Mouse (Mus musculus) heart, embryonic 15.5 days (tissue): ENCODE data around the gene Ankrd23. TPM values are rescaled to one million over a fixed set of nuclear protein-coding genes. Genes with fewer than 3 reads are reported as not detected.

Experiments used
- ATAC-seq: fragments of 200-750 bp; cut with Nextera tagmentation; replicated peaks from 2 replicates; pipeline ENCODE4 v1.8.0; 2017; ENCODE audit warnings: low read depth, moderate TSS enrichment; ENCODE audit not compliant: insufficient number of reproducible peaks, insufficient read depth, low FRiP score
- H3K27ac ChIP-seq: fragments of 300-500 bp; sonication (generic); 2 replicates; pipeline ENCODE4 v1.5.1; 2015; ENCODE audit warnings: mild to moderate bottlenecking, inconsistent platforms
- H3K27me3 ChIP-seq: fragments of 300-500 bp; sonication (generic); 2 replicates; pipeline ENCODE4 v1.6.1; 2015; ENCODE audit warnings: inconsistent platforms
- H3K36me3 ChIP-seq: fragments of 300-500 bp; sonication (generic); 2 replicates; pipeline ENCODE4 v1.6.1; 2015; ENCODE audit warnings: mild to moderate bottlenecking, inconsistent platforms
- H3K4me1 ChIP-seq: fragments of 300-500 bp; sonication (generic); replicated peaks from 2 replicates; pipeline ENCODE4 v1.6.1; 2015; ENCODE audit warnings: inconsistent platforms
- H3K4me2 ChIP-seq: fragments of 300-500 bp; sonication (generic); 2 replicates; pipeline ENCODE4 v1.6.1; 2015; ENCODE audit warnings: inconsistent platforms, mild to moderate bottlenecking, moderate library complexity
- H3K4me3 ChIP-seq: fragments of 300-500 bp; sonication (generic); 2 replicates; pipeline ENCODE4 v1.5.1; 2015; ENCODE audit warnings: mild to moderate bottlenecking, inconsistent platforms
- H3K9ac ChIP-seq: fragments of 300-500 bp; sonication (generic); 2 replicates; pipeline ENCODE4 v1.6.1; 2015; ENCODE audit warnings: mild to moderate bottlenecking, inconsistent platforms
- H3K9me3 ChIP-seq: fragments of 300-500 bp; sonication (generic); replicated peaks from 2 replicates; pipeline ENCODE4 v1.6.1; 2016; ENCODE audit warnings: inconsistent platforms
- WGBS: fragments of 180-500 bp; shearing (Covaris S2); methylation state at CpG from one replicate; pipeline ENCODE4 v1.1.7; 2015; ENCODE audit warnings: mixed read lengths; 5-methylcytosine and 5-hydroxymethylcytosine counted together
- polyA plus RNA-seq: library from polyadenylated mRNA; unstranded; fragments of >200 nt; fragmentation: Nextera tagmentation; extraction: Ambion mirVana; gene quantifications from 2 replicates; pipeline ENCODE4 v1.2.1, GENCODE M21; 2015

Ankrd23 gene
- polyA plus RNA-seq, 1 experiment from 2014 or later, result 26.7 TPM

GRCm38 (mm10) chr1:36573524-36573923 lies 36.8 kb upstream of the Ankrd23 start:
- H3K27ac ChIP-seq, result peak overlapping the region; percentile 3; the same call in 1 of the 2 replicates
- H3K9ac ChIP-seq, result no peak overlapping the region
- no peak overlapping the region for H3K4me2 ChIP-seq
- no peaks in the 10 kb centered on the region for H3K36me3 ChIP-seq
- no peak for ATAC-seq
- 77% methylated on average over 8 of the region's 8 CpGs for WGBS
- no peaks in the 10 kb centered on the region for H3K9me3 ChIP-seq
- H3K27me3 ChIP-seq, result no peaks in the 10 kb centered on the region
- peaks cover 37% of the 10 kb centered on the region for H3K4me1 ChIP-seq
- no peak overlapping the region for H3K4me3 ChIP-seq

GRCm38 (mm10) chr1:36572709-36573108 lies 36.0 kb upstream of the Ankrd23 start:
- ATAC-seq, result no peak
- H3K4me1 ChIP-seq, result peaks cover 41% of the 10 kb centered on the region
- WGBS, result 58% methylated on average over 1 of the region's 1 CpGs
- no peak overlapping the region for H3K4me2 ChIP-seq
- no peak overlapping the region for H3K27ac ChIP-seq
- no peaks in the 10 kb centered on the region for H3K36me3 ChIP-seq
- no peaks in the 10 kb centered on the region for H3K27me3 ChIP-seq
- no peak overlapping the region for H3K9ac ChIP-seq
- H3K9me3 ChIP-seq, result no peaks in the 10 kb centered on the region
- H3K4me3 ChIP-seq, result no peak overlapping the region

- no peak for ATAC-seq
- Histone ChIP-seq H3K27me3 (no peaks in the 10 kb centered on the region), H3K4me2 (no peak overlapping the region), H3K4me1 (peaks cover 41% of the 10 kb centered on the region), H3K36me3 (no peaks in the 10 kb centered on the region), H3K9me3 (no peaks in the 10 kb centered on the region), H3K27ac (no peak overlapping the region), H3K4me3 (no peak overlapping the region), H3K9ac (no peak overlapping the region)
- 49% methylated on average over 2 of the region's 2 CpGs for WGBS
Observed at GRCm38 (mm10) chr1:36572140-36572700, 35.5 kb upstream of the Ankrd23 start.

GRCm38 (mm10) chr1:36571627-36572026 lies 34.9 kb upstream of the Ankrd23 start:
- Histone ChIP-seq H3K4me3 (no peak overlapping the region), H3K9me3 (no peaks in the 10 kb centered on the region), H3K4me1 (peaks cover 42% of the 10 kb centered on the region), H3K27ac (peak overlapping the region; percentile 21; the same call in 1 of the 2 replicates), H3K27me3 (no peaks in the 10 kb centered on the region), H3K9ac (no peak overlapping the region), H3K4me2 (no peak overlapping the region), H3K36me3 (no peaks in the 10 kb centered on the region)
- ATAC-seq, result no peak
- WGBS, result 39% methylated on average over 6 of the region's 6 CpGs

GRCm38 (mm10) chr1:36570320-36570719 lies 33.6 kb upstream of the Ankrd23 start:
- Histone ChIP-seq H3K4me3 (no peak overlapping the region), H3K27ac (peak overlapping the region; percentile 21; the same call in 1 of the 2 replicates), H3K4me2 (no peak overlapping the region), H3K9ac (no peak overlapping the region), H3K4me1 (peaks cover 45% of the 10 kb centered on the region), H3K9me3 (no peaks in the 10 kb centered on the region), H3K27me3 (no peaks in the 10 kb centered on the region), H3K36me3 (no peaks in the 10 kb centered on the region)
- WGBS, result 82% methylated on average over 5 of the region's 5 CpGs
- no peak for ATAC-seq

- Histone ChIP-seq H3K27me3 (no peaks in the 10 kb centered on the region), H3K36me3 (no peaks in the 10 kb centered on the region), H3K27ac (peak overlapping the region; percentile 21), H3K9me3 (no peaks in the 10 kb centered on the region), H3K4me3 (no peak overlapping the region), H3K9ac (no peak overlapping the region), H3K4me1 (peaks cover 45% of the 10 kb centered on the region), H3K4me2 (no peak overlapping the region)
- ATAC-seq, result no peak
- 51% methylated on average over 6 of the region's 7 CpGs for WGBS
Observed at GRCm38 (mm10) chr1:36569694-36570276, 33.1 kb upstream of the Ankrd23 start.

GRCm38 (mm10) chr1:36568776-36569175 lies 32.1 kb upstream of the Ankrd23 start:
- H3K4me3 ChIP-seq, result no peak overlapping the region
- peaks cover 51% of the 10 kb centered on the region for H3K4me1 ChIP-seq
- H3K4me2 ChIP-seq, result no peak overlapping the region
- 80% methylated on average over 4 of the region's 4 CpGs for WGBS
- H3K9ac ChIP-seq, result no peak overlapping the region
- no peaks in the 10 kb centered on the region for H3K27me3 ChIP-seq
- no peak for ATAC-seq
- peak overlapping the region; percentile 21 for H3K27ac ChIP-seq
- no peaks in the 10 kb centered on the region for H3K9me3 ChIP-seq
- H3K36me3 ChIP-seq, result no peaks in the 10 kb centered on the region

GRCm38 (mm10) chr1:36567818-36568603 lies 31.3 kb upstream of the Ankrd23 start:
- 47% methylated on average over 21 of the region's 21 CpGs for WGBS

GRCm38 (mm10) chr1:36566425-36566824 lies 29.7 kb upstream of the Ankrd23 start:
- Histone ChIP-seq H3K36me3 (no peaks in the 10 kb centered on the region), H3K27ac (no peak overlapping the region), H3K4me1 (peaks cover 57% of the 10 kb centered on the region), H3K27me3 (no peaks in the 10 kb centered on the region), H3K4me3 (no peak overlapping the region), H3K9me3 (no peaks in the 10 kb centered on the region), H3K9ac (no peak overlapping the region), H3K4me2 (no peak overlapping the region)
- 26% methylated on average over 2 of the region's 2 CpGs for WGBS
- no peak for ATAC-seq

More at GRCm38 (mm10) chr1:36567818-36568603, 31.3 kb upstream of the Ankrd23 start:
- ATAC-seq, result no peak
- no peaks in the 10 kb centered on the region for H3K9me3 ChIP-seq
- no peaks in the 10 kb centered on the region for H3K27me3 ChIP-seq
- H3K4me1 ChIP-seq, result peaks cover 55% of the 10 kb centered on the region
- no peaks in the 10 kb centered on the region for H3K36me3 ChIP-seq
- H3K27ac ChIP-seq, result peak overlapping the region; percentile 21
- no peak overlapping the region; the same call in 1 of the 2 replicates for H3K4me2 ChIP-seq
- no peak overlapping the region for H3K9ac ChIP-seq
- H3K4me3 ChIP-seq, result no peak overlapping the region

GRCm38 (mm10) chr1:36564101-36564500 lies 27.4 kb upstream of the Ankrd23 start:
- no peaks in the 10 kb centered on the region for H3K36me3 ChIP-seq
- no peak overlapping the region for H3K4me2 ChIP-seq
- peaks cover 50% of the 10 kb centered on the region for H3K4me1 ChIP-seq
- no peak overlapping the region for H3K4me3 ChIP-seq
- ATAC-seq, result no peak
- H3K27ac ChIP-seq, result no peak overlapping the region
- no peak overlapping the region for H3K9ac ChIP-seq
- H3K9me3 ChIP-seq, result no peaks in the 10 kb centered on the region
- 60% methylated on average over 6 of the region's 6 CpGs for WGBS
- no peaks in the 10 kb centered on the region for H3K27me3 ChIP-seq

- WGBS, result 75% methylated on average over 4 of the region's 4 CpGs
- no peak for ATAC-seq
- Histone ChIP-seq H3K9me3 (no peaks in the 10 kb centered on the region), H3K9ac (no peak overlapping the region), H3K36me3 (no peaks in the 10 kb centered on the region), H3K27me3 (no peaks in the 10 kb centered on the region), H3K4me2 (no peak overlapping the region), H3K27ac (no peak overlapping the region), H3K4me3 (no peak overlapping the region), H3K4me1 (peaks cover 53% of the 10 kb centered on the region)
Observed at GRCm38 (mm10) chr1:36563632-36564031, 26.9 kb upstream of the Ankrd23 start.
